Mouse (Mus musculus) cortical plate, adult 2 months (tissue): Measurements from ENCODE around the gene Plek. TPM values are rescaled to one million over a fixed set of nuclear protein-coding genes. Genes with fewer than 3 reads are reported as not detected.

ENCODE experiments used
- H3K27ac ChIP-seq: fragments of 200-500 bp; 2 replicates; pipeline ENCODE4 v1.5.1; 2012; ENCODE audit warnings: low read length, control low read depth, inconsistent platforms; ENCODE audit not compliant: insufficient read depth
- H3K4me1 ChIP-seq: fragments of 200-500 bp; 2 replicates; pipeline ENCODE4 v1.6.1; 2011; ENCODE audit warnings: low read length; ENCODE audit not compliant: control insufficient read depth, insufficient read depth
- H3K4me3 ChIP-seq: fragments of 200-500 bp; 2 replicates; pipeline ENCODE4 v1.5.1; 2011; ENCODE audit warnings: mild to moderate bottlenecking, low read length, control low read depth; ENCODE audit not compliant: insufficient read depth
- CTCF ChIP-seq: fragments of 200-500 bp; IDR thresholded peaks from 2 replicates; pipeline ENCODE4 v1.5.1; 2011; ENCODE audit warnings: mild to moderate bottlenecking, control low read depth, low read length; ENCODE audit not compliant: insufficient read depth; ENCODE audit errors: extremely low read depth
- POLR2A ChIP-seq: fragments of 200-500 bp; IDR thresholded peaks from 2 replicates; pipeline ENCODE4 v1.6.1; 2011; ENCODE audit warnings: mild to moderate bottlenecking, low read length, control low read depth; ENCODE audit not compliant: insufficient read depth; ENCODE audit errors: extremely low read depth
- polyA plus RNA-seq: library from polyadenylated mRNA; depleted of rRNA; stranded (reverse); fragments of >200 nt; gene quantifications from 2 replicates; pipeline ENCODE4 v1.2.3, GENCODE M21; 2012

Gene Plek
- polyA plus RNA-seq, 1 experiment = 6.2 TPM

DNA sequence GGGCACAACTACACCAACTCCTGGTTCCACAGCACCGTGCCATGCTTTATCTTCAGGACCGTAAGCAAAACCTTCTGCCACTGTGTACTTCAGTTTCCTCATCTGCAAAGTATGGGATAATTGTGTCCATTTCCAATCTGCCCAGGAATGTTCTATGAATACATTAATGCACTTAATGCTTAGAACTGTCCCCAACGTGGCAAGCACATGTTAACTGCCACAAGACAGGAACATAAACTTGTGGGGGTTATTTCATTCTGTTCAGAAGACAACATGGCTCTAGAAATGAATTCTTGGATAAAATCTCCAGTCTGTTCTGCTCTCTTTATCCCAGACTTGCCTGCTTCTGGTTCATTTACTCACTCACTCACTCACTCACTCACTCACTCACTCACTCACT, 48.4 kb downstream of the Plek start:
- no peak overlapping the region for H3K4me3 ChIP-seq
- H3K4me1 ChIP-seq = 0 out of 2 replicates have a peak, but pooled peaks cover 2% of the 10 kb centered on the region
- no peak overlapping the region for H3K27ac ChIP-seq
- TF ChIP-seq CTCF = no peak
- no peak for TF ChIP-seq POLR2A

DNA sequence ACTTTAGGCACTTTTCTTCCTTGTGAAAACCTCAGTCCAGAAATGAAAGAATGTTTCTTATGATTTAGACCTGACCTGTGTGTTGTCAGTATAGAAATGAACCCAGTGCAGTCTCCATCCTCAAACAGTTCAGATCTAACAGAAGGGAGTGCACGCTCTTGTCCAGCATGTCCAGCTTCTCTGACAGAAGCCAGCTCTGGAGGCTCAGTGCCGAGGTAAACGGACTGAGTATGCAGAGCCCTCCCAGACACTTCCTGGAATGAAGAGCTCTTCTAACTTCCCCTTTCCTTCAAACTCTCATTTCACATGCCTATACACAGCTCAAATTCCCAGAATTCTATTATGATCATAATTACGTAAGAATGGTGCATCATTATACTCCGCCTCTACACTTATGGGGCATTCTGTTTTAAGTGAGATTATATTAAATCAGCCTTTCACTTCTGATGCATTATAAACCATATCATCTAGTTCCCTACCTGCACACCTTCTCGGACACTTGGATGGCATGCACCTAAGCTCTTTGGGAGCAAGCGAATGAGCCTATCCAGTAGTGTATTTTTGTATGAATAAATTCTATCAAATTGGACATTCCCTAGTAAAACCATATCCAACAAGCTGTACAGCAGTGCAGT, 49.3 kb downstream of the Plek start:
- Histone ChIP-seq H3K4me3 (no peak overlapping the region), H3K4me1 (0 out of 2 replicates have a peak, but pooled peaks cover 2% of the 10 kb centered on the region), H3K27ac (no peak overlapping the region)
- no peak for TF ChIP-seq CTCF
- TF ChIP-seq POLR2A = no peak

GRCm38 (mm10) chr11:17000353-17001334, 51.5 kb downstream of the Plek start:
- H3K4me1 ChIP-seq = no peaks in the 10 kb centered on the region
- no peak overlapping the region; the same call in 1 of the 2 replicates for H3K27ac ChIP-seq
- TF ChIP-seq POLR2A (no peak), CTCF (no peak)
- H3K4me3 ChIP-seq = no peak overlapping the region

DNA sequence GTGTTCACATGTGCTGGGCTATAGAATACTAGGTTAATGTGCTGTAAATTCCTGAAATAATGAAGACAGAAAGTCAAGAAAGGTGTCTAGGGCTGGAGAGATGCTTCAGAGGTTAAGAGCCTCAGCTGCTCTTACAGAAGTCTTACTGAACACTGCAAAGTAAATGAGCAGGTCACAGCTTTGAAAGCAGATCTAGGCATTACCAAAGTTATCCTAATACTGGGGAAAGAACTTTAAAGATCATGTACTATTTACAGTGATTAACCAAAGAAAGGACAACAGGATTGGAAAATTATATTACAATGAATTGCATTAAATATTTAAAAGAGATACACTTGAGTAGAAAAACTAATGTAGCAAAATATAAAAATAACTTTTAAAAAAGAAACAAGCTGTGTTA, 52.2 kb downstream of the Plek start:
- TF ChIP-seq POLR2A = no peak
- TF ChIP-seq CTCF = no peak
- H3K27ac ChIP-seq = no peak overlapping the region
- H3K4me1 ChIP-seq = no peaks in the 10 kb centered on the region
- no peak overlapping the region for H3K4me3 ChIP-seq

GRCm38 (mm10) chr11:16999387-16999786, 52.8 kb downstream of the Plek start:
- no peak for TF ChIP-seq CTCF
- TF ChIP-seq POLR2A = no peak
- no peaks in the 10 kb centered on the region for H3K4me1 ChIP-seq
- no peak overlapping the region for H3K27ac ChIP-seq
- no peak overlapping the region for H3K4me3 ChIP-seq

- no peaks in the 10 kb centered on the region for H3K4me1 ChIP-seq
- H3K27ac ChIP-seq = no peak overlapping the region
- no peak overlapping the region for H3K4me3 ChIP-seq
- no peak for TF ChIP-seq CTCF
- TF ChIP-seq POLR2A = no peak
These were observed 54.7 kb downstream of the Plek start for GRCm38 (mm10) chr11:16997465-16997864.

DNA sequence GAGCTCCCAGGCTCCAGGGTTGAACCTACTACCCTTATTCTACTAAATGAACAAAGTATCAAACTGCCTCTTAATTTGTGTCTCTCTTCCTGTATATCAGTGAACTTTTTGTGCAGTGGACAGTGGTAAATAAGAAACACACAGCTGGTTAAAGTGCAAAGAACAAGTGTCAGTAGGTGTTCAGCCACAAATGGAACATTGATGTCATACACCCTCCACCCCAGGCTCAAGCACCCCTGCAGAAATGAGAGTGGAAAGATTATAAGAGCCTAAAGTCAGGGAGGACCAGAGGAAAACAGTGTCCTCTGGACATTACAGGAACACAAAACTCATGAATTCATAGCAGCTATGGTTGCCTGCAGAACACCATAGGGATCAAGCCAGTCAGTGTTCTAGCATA, 55.4 kb downstream of the Plek start:
- Histone ChIP-seq H3K27ac (no peak overlapping the region), H3K4me1 (no peaks in the 10 kb centered on the region), H3K4me3 (no peak overlapping the region)
- TF ChIP-seq CTCF = no peak
- no peak for TF ChIP-seq POLR2A

GRCm38 (mm10) chr11:16992880-16993279, 59.3 kb downstream of the Plek start:
- no peaks in the 10 kb centered on the region; the same call in 1 of the 2 replicates for H3K4me1 ChIP-seq
- H3K27ac ChIP-seq = no peak overlapping the region
- H3K4me3 ChIP-seq = no peak overlapping the region
- no peak for TF ChIP-seq POLR2A
- TF ChIP-seq CTCF = no peak

DNA sequence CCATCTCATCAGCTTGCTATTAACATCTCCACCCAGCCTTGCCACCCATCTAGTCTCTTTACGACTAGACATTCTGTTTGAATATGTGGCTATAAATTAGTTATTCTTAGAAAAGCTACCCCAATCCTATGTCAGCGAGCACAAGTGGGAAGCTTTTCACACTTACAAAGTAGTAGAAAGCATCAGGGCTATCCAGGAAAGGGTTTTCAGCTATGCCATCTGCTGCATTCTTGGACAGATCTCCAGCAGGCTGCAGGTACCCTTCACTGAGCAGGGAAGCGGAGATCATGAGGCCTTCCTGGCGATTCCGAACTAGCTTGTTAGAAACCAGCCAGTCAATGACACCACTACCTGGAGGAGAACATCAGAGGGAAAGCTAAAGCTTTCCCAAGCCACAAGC, 62.3 kb downstream of the Plek start:
- H3K4me1 ChIP-seq = no peaks in the 10 kb centered on the region; the same call in 1 of the 2 replicates
- no peak overlapping the region for H3K27ac ChIP-seq
- TF ChIP-seq POLR2A = no peak
- TF ChIP-seq CTCF = no peak
- no peak overlapping the region for H3K4me3 ChIP-seq
